ENCODE assay signal across 9 mouse cellular contexts in genomic region chr5:41051948-41052347, GRCm38 (mm10).
DNase-seq lines count a peak whose midpoint lies in the region; ATAC-seq and TF ChIP-seq lines count a peak whose summit lies in the region.
"Had no signal": no experiment of that assay in that cellular context is flagged by ENCODE, and none has a peak within 500 bp of the region (broad histone marks: within the 10 kb centered on the region; RNA-seq: fewer than 3 reads in every experiment).

No protein-coding gene starts in this region.

- DNase-seq in kidney, postnatal 4 days = peak; percentile 3 to 5
- DNase-seq in kidney, adult 11 months = no peak
- DNase-seq in B cell, adult 2 months = peak; percentile 3 to 6
- peak; percentile 20 for DNase-seq in ES-E14 (ENCODE audit: low read depth, low spot score)
- no peak for DNase-seq in frontal cortex, postnatal 10 days (ENCODE audit: low spot score in 2 of 2)
- DNase-seq: liver, embryonic 13.5 days had no signal

- no peaks in the 10 kb centered on the region for H3K36me3 ChIP-seq in ES-E14 (ENCODE audit: control insufficient read depth, insufficient read depth, low read length, poor library complexity, severe bottlenecking)
- H3K36me3 ChIP-seq: embryonic facial prominence, embryonic 15.5 days; liver, embryonic 13.5 days had no signal

- ATAC-seq in granulocyte monocyte progenitor cell, adult 5-6 weeks (replicated peaks; ENCODE audit: poor library complexity, severe bottlenecking) = peak; percentile 37; the same call in 1 of the 2 replicates
- ATAC-seq in megakaryocyte, adult 5-6 weeks (ENCODE audit: poor library complexity, severe bottlenecking) = no peak

- no peak overlapping the region for H3K4me3 ChIP-seq in ES-E14 (ENCODE audit: insufficient read depth in 1 of 2, low read depth in 1 of 2, low read length in 2 of 2, poor library complexity in 1 of 2, severe bottlenecking in 1 of 2)
- H3K4me3 ChIP-seq: embryonic facial prominence, embryonic 15.5 days; liver, embryonic 13.5 days had no signal

- H3K27ac ChIP-seq in ES-E14 (ENCODE audit: insufficient read depth, low read depth, low read length, poor library complexity, severe bottlenecking) = no peak overlapping the region
- H3K27ac ChIP-seq: embryonic facial prominence, embryonic 15.5 days; liver, embryonic 13.5 days had no signal

- no peaks in the 10 kb centered on the region for H3K4me1 ChIP-seq in ES-E14 (ENCODE audit: control insufficient read depth in 2 of 2, insufficient read depth in 2 of 2, low read length in 2 of 2, poor library complexity in 1 of 2)
- H3K4me1 ChIP-seq: embryonic facial prominence, embryonic 15.5 days; liver, embryonic 13.5 days had no signal

- in situ Hi-C loops in ES-E14 (cut with MboI; ENCODE audit: low sequenced_read_pairs in 2 of 2, unreplicated experiment in 2 of 2) = loop anchor here in 1 of 2 experiments (25.0 kb wide), 1 partner anchor 735 kb away; no protein-coding TSS in a partner anchor

- H3K9me3 ChIP-seq in ES-E14 (ENCODE audit: control insufficient read depth, insufficient read depth, low read depth, low read length) = no peaks in the 10 kb centered on the region
- H3K9me3 ChIP-seq: embryonic facial prominence, embryonic 15.5 days; liver, embryonic 13.5 days had no signal

- H3K9ac ChIP-seq in ES-E14 (ENCODE audit: insufficient read depth, low read depth, low read length, poor library complexity, severe bottlenecking) = no peak overlapping the region
- H3K9ac ChIP-seq: embryonic facial prominence, embryonic 15.5 days; liver, embryonic 13.5 days had no signal

TF ChIP-seq in ES-E14, 5 proteins besides CTCF, POLR2A, EP300 and RAD21:
- TF ChIP-seq MAFK (IDR thresholded peaks at IDR 0.05; ENCODE audit: insufficient read depth, low read depth, low read length) = no peak
- TF ChIP-seq HCFC1 (IDR thresholded peaks at IDR 0.05; ENCODE audit: borderline replicate concordance, insufficient read depth, low read length) = no peak
- no peak for TF ChIP-seq CHD2 (IDR thresholded peaks at IDR 0.05; ENCODE audit: low read depth, low read length)
- peak; percentile 17; the same call in 1 of the 2 replicates for TF ChIP-seq ZC3H11A (IDR thresholded peaks at IDR 0.05; ENCODE audit: borderline replicate concordance, low read depth, low read length)
TF ChIP-seq in ES-E14: peak in this region for 1.

Comparison
In these comparisons a context has a peak if more than half of its experiments do, and no peak if none do; other contexts are left out.
1. DNase-seq: peak in kidney, postnatal 4 days (2 of 2), B cell, adult 2 months (2 of 2) and ES-E14 (single experiment); none in kidney, adult 11 months (single experiment) and frontal cortex, postnatal 10 days (0 of 2).